Mouse (Mus musculus) left cerebral cortex, adult 11 months (tissue): Measurements from ENCODE around the gene Tnfrsf1a.
A peak's percentile ranks its signal among the peaks of the same experiment; 100 is the strongest.
"Not testable (repeated sequence)": the region's sequence is repeated elsewhere in the genome, so short reads cannot be mapped to it uniquely, and the experiment has no call there.

ENCODE experiments used
- DNase-seq: peaks from one replicate; pipeline ENCODE4 v3.0.0; 2022; ENCODE audit warnings: low spot score

Gene Tnfrsf1a

GRCm38 (mm10) chr6:125348721-125349574, at the start of gene Tnfrsf1a:
Tnfrsf1a (plus strand) TSS chr6:125349362.
- no peak for DNase-seq

GRCm38 (mm10) chr6:125300982-125301381, 48.2 kb upstream of the Tnfrsf1a start:
- DNase-seq = no peak

GRCm38 (mm10) chr6:125302231-125302982, 46.8 kb upstream of the Tnfrsf1a start:
- DNase-seq = no peak

- no peak for DNase-seq
Observed at GRCm38 (mm10) chr6:125303242-125303641, 45.9 kb upstream of the Tnfrsf1a start.

- not testable (repeated sequence) for DNase-seq
Observed at GRCm38 (mm10) chr6:125304408-125304807, 44.8 kb upstream of the Tnfrsf1a start.

- DNase-seq = no peak
Observed at GRCm38 (mm10) chr6:125305465-125305864, 43.7 kb upstream of the Tnfrsf1a start.

- no peak for DNase-seq
Observed at GRCm38 (mm10) chr6:125307091-125307490, 42.1 kb upstream of the Tnfrsf1a start.

GRCm38 (mm10) chr6:125308921-125309320, 40.2 kb upstream of the Tnfrsf1a start:
- no peak for DNase-seq

GRCm38 (mm10) chr6:125309406-125309805, 39.8 kb upstream of the Tnfrsf1a start:
- no peak for DNase-seq

GRCm38 (mm10) chr6:125312171-125312570, 37.0 kb upstream of the Tnfrsf1a start:
- DNase-seq = no peak

- DNase-seq = no peak
Observed at GRCm38 (mm10) chr6:125312581-125313355, 36.4 kb upstream of the Tnfrsf1a start.

GRCm38 (mm10) chr6:125313546-125314230, 35.5 kb upstream of the Tnfrsf1a start, which contains the start of gene Ltbr:
Ltbr (minus strand) TSS chr6:125313885.
- DNase-seq = peak; percentile 18

GRCm38 (mm10) chr6:125314231-125314563, 35.0 kb upstream of the Tnfrsf1a start:
- no peak for DNase-seq

- no peak for DNase-seq
Observed at GRCm38 (mm10) chr6:125314746-125315145, 34.4 kb upstream of the Tnfrsf1a start.

GRCm38 (mm10) chr6:125317077-125317476, 32.1 kb upstream of the Tnfrsf1a start:
- DNase-seq = no peak

- DNase-seq = no peak
Observed at GRCm38 (mm10) chr6:125318981-125319918, 29.9 kb upstream of the Tnfrsf1a start.

GRCm38 (mm10) chr6:125319919-125320296, 29.3 kb upstream of the Tnfrsf1a start:
- DNase-seq = no peak

GRCm38 (mm10) chr6:125320323-125320722, 28.8 kb upstream of the Tnfrsf1a start, which contains the start of gene Scnn1a:
Scnn1a (plus strand) TSS chr6:125320659.
- DNase-seq = no peak

- DNase-seq = no peak
Observed at GRCm38 (mm10) chr6:125321114-125321855, 27.9 kb upstream of the Tnfrsf1a start.

GRCm38 (mm10) chr6:125322794-125323193, 26.4 kb upstream of the Tnfrsf1a start:
- DNase-seq = no peak
